Mouse (Mus musculus) myocyte (in vitro differentiated cells): ENCODE measurements around the gene Parm1.

Experiments used
- MAX ChIP-seq: IDR thresholded peaks from one replicate; pipeline ENCODE4 v1.6.1; 2011; ENCODE audit warnings: low read depth, mild to moderate bottlenecking, control low read depth
- POLR2A ChIP-seq: IDR thresholded peaks from one replicate; pipeline ENCODE4 v1.6.1; 2011; ENCODE audit warnings: low read depth, mild to moderate bottlenecking, control low read depth, moderate library complexity; ENCODE audit not compliant: insufficient read length
- REST ChIP-seq: IDR thresholded peaks from one replicate; pipeline ENCODE4 v1.6.1; 2011; ENCODE audit warnings: mild to moderate bottlenecking, control low read depth, moderate library complexity; ENCODE audit not compliant: insufficient read depth, insufficient read length
- USF1 ChIP-seq: IDR thresholded peaks from one replicate; pipeline ENCODE4 v1.6.1; 2011; ENCODE audit warnings: low read depth, mild to moderate bottlenecking, control low read depth, moderate library complexity

DNA sequence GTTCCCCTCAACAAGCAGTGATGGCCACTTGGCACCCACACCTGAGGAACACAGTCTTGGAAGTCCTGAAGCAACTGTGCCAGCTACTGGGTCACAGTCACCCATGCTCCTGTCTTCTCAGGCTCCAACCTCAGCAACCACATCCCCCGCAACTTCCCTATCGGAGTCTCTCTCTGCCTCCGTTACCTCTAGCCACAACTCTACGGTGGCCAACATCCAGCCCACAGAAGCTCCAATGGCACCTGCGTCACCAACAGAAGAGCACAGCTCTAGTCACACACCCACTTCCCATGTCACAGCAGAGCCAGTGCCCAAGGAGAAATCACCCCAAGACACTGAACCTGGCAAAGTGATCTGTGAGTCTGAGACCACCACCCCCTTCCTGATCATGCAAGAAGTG, 76.7 kb downstream of the Parm1 start:
- no peak for TF ChIP-seq POLR2A
- TF ChIP-seq MAX: no peak
- no peak for TF ChIP-seq REST
- TF ChIP-seq USF1: no peak
